Mouse (Mus musculus) effector memory CD4-positive, alpha-beta T cell, adult 7 months (primary cell): ENCODE data around the gene Ccl9. TPM values are rescaled to one million over a fixed set of nuclear protein-coding genes. Genes with fewer than 3 reads are reported as not detected.

ENCODE experiments used
- polyA plus RNA-seq: library from polyadenylated mRNA; unstranded; fragments of 100-300 nt; shearing (Covaris generic); gene quantifications from one replicate; pipeline ENCODE4 v1.2.1, GENCODE M21; 2017

Ccl9 gene
- polyA plus RNA-seq = 1.7 TPM

DNA sequence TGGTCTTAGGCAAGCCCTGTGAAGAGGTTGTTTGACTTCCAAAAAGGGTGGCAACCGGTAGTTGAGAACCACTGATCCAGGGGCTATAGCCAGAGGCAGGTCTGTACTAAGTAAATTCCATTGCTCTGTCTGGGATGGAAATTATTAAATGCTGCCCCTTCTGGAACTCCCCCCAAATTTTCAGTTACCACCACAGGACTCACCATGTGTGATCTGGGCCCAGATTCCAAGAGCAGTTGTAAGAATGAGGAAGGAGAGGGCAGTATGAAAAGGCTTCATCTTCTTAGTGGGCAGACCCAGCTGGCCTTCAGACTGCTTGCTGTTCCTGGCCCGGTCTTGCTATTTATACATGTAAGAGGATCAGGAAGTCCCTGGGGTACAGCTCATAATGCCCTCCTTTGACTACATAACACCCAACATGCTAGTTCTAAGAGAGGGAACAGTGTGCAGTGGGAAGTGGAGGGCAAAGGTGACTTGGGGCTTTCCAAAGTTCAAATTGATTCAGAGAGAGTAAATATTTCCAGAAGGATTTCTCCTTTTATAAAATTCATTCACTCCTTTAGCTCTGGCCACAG lies at the start of gene Ccl9:
Ccl9 (minus strand) TSS at position 451 of the 575 bp plus-strand sequence.

DNA sequence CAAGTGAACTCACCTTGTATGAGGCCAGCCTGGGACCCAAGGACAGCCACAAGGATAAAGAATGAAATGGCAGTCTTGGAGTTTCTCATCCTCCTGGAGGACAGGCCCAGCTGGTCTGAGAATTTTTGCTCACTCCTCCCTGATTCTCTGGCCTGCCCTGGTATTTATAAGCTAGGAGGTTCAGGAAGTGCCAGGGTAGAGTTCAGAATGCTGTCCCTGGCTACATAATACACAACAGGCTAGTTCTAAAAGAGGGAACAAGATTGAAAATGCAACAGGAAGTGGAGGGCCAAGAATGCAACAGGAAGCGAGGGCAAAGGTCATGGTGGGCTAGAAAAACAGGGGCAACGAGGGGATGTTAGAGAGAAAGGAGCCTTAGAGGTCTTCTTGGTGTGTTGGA lies 14.4 kb upstream of the Ccl9 start, which contains the start of gene Ccl6:
Ccl6 (minus strand) TSS at position 235 of the 400 bp plus-strand sequence.

DNA sequence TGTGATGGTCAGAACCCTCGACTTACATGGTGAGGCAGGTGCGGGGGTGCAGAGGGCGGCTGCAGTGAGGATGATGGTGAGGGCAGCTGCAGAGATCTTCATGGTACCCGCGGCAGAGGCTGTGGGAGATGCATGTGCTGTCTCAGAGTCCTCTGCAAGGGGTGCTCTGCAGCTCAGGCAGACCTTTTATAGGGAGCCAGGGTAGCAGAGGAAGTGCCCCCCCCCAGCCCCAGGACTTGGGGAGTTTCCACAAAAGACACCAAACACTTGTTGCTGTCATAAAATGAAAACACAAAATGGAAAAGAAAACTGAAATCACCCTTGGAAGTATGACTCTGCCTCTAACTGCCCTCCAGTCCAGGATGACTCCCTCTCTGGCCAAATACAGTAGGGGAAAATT lies 48.1 kb downstream of the Ccl9 start, which contains the start of gene Ccl5:
Ccl5 (minus strand) TSS at position 159 of the 400 bp plus-strand sequence.

Other genes with a start within 250 kb of the Ccl9 start
- not detected for gene Rasl10b, start 169.5 kb downstream of the Ccl9 start, polyA plus RNA-seq
- 0.29 TPM for gene Gas2l2, start 149.2 kb downstream of the Ccl9 start, polyA plus RNA-seq
- 1.1 TPM for gene 1700020L24Rik, start 141.0 kb downstream of the Ccl9 start, polyA plus RNA-seq
- gene Mmp28, start 115.6 kb downstream of the Ccl9 start, polyA plus RNA-seq = not detected
- 21.3 TPM for gene Taf15, start 105.5 kb downstream of the Ccl9 start, polyA plus RNA-seq
- gene Heatr9, start 56.5 kb downstream of the Ccl9 start, polyA plus RNA-seq = 1.3 TPM
- gene Ccl5, start 48.1 kb downstream of the Ccl9 start, polyA plus RNA-seq = 3,826 TPM
- gene Ccl6, start 14.5 kb upstream of the Ccl9 start, polyA plus RNA-seq = not detected
- not detected for gene Rpl9-ps1, start 67.0 kb upstream of the Ccl9 start, polyA plus RNA-seq
- gene Ccl3, start 70.7 kb upstream of the Ccl9 start, polyA plus RNA-seq = 45.8 TPM
- gene Ccl4, start 83.9 kb upstream of the Ccl9 start, polyA plus RNA-seq = 203 TPM
- gene Wfdc17, start 125.4 kb upstream of the Ccl9 start, polyA plus RNA-seq = not detected
- gene Wfdc18, start 130.4 kb upstream of the Ccl9 start, polyA plus RNA-seq = not detected
- not detected for gene Wfdc21, start 168.3 kb upstream of the Ccl9 start, polyA plus RNA-seq
- gene Heatr6, start 175.1 kb upstream of the Ccl9 start, polyA plus RNA-seq = 24.5 TPM